Mouse (Mus musculus) stomach, embryonic 14.5 days (tissue): ENCODE data around the gene Acsbg2. TPM values are rescaled to one million over a fixed set of nuclear protein-coding genes. Genes with fewer than 3 reads are reported as not detected.

Experiments used
- ATAC-seq: fragments of 200-750 bp; cut with Nextera tagmentation; 2 replicates; pipeline ENCODE4 v1.8.0; 2017; ENCODE audit warnings: low read depth, moderate TSS enrichment; ENCODE audit not compliant: insufficient number of reproducible peaks, insufficient read depth, low FRiP score
- H3K27ac ChIP-seq: fragments of 300-500 bp; sonication (generic); 2 replicates; pipeline ENCODE4 v1.5.1; 2014; ENCODE audit warnings: mild to moderate bottlenecking, low read length, moderate library complexity, mixed read lengths
- H3K27me3 ChIP-seq: fragments of 300-500 bp; sonication (generic); 2 replicates; pipeline ENCODE4 v1.6.1; 2014; ENCODE audit warnings: low read length, control low read depth, mixed read lengths; ENCODE audit not compliant: control insufficient read depth, insufficient read depth
- H3K36me3 ChIP-seq: fragments of 300-500 bp; sonication (generic); 2 replicates; pipeline ENCODE4 v1.6.1; 2014; ENCODE audit warnings: mild to moderate bottlenecking, control low read depth, low read length, moderate library complexity, mixed read lengths; ENCODE audit not compliant: control insufficient read depth, insufficient read depth
- H3K4me1 ChIP-seq: fragments of 300-500 bp; sonication (generic); 2 replicates; pipeline ENCODE4 v1.6.1; 2014; ENCODE audit warnings: low read length, control low read depth, mixed read lengths; ENCODE audit not compliant: control insufficient read depth, insufficient read depth
- H3K4me2 ChIP-seq: fragments of 300-500 bp; sonication (generic); replicated peaks from 2 replicates; pipeline ENCODE4 v1.6.1; 2014; ENCODE audit warnings: low read depth, low read length, control low read depth
- H3K4me3 ChIP-seq: fragments of 300-500 bp; sonication (generic); 2 replicates; pipeline ENCODE4 v1.5.1; 2014; ENCODE audit warnings: low read depth, low read length, control low read depth
- H3K9ac ChIP-seq: fragments of 300-500 bp; sonication (generic); replicated peaks from 2 replicates; pipeline ENCODE4 v1.6.1; 2014; ENCODE audit warnings: low read depth, mild to moderate bottlenecking, control low read depth, low read length, moderate library complexity, mixed read lengths
- H3K9me3 ChIP-seq: fragments of 300-500 bp; sonication (generic); 2 replicates; pipeline ENCODE4 v1.6.1; 2016; ENCODE audit warnings: low read depth, low read length, control low read depth; ENCODE audit not compliant: control insufficient read depth
- WGBS: fragments of 180-500 bp; shearing (Covaris S2); extraction: QIAGEN DNeasy Blood & Tissue Kit; methylation state at CpG from one replicate; pipeline ENCODE4 v1.1.7; 2014; 5-methylcytosine and 5-hydroxymethylcytosine counted together
- polyA plus RNA-seq: library from polyadenylated mRNA; unstranded; fragments of >200 nt; fragmentation: Nextera tagmentation; extraction: Ambion mirVana; gene quantifications from 2 replicates; pipeline ENCODE4 v1.2.1, GENCODE M21; 2014

Acsbg2 gene
- polyA plus RNA-seq, 1 experiment from 2014 or later: not detected

- H3K4me2 ChIP-seq: peak overlapping the region; percentile 22; the same call in 1 of the 2 replicates
Observed at GRCm38 (mm10) chr17:56883612-56884011, 9.4 kb upstream of the Acsbg2 start.

GRCm38 (mm10) chr17:56877426-56877825 lies 3.2 kb upstream of the Acsbg2 start:
- no peaks in the 10 kb centered on the region for H3K9me3 ChIP-seq
- H3K36me3 ChIP-seq: no peaks in the 10 kb centered on the region
- no peak overlapping the region for H3K4me2 ChIP-seq
- no peak overlapping the region for H3K4me3 ChIP-seq
- H3K27me3 ChIP-seq: no peaks in the 10 kb centered on the region
- H3K27ac ChIP-seq: no peak overlapping the region
- no peaks in the 10 kb centered on the region for H3K4me1 ChIP-seq
- 87% methylated on average over 19 of the region's 19 CpGs for WGBS
- H3K9ac ChIP-seq: no peak overlapping the region
- no peak for ATAC-seq

More at GRCm38 (mm10) chr17:56883612-56884011, 9.4 kb upstream of the Acsbg2 start:
- 41% methylated on average over 17 of the region's 17 CpGs for WGBS
- no peak overlapping the region for H3K9ac ChIP-seq
- H3K9me3 ChIP-seq: peaks cover 4% of the 10 kb centered on the region; the same call in 1 of the 2 replicates
- no peak for ATAC-seq
- no peaks in the 10 kb centered on the region for H3K27me3 ChIP-seq
- H3K36me3 ChIP-seq: no peaks in the 10 kb centered on the region
- H3K4me1 ChIP-seq: no peaks in the 10 kb centered on the region
- H3K4me3 ChIP-seq: no peak overlapping the region
- no peak overlapping the region for H3K27ac ChIP-seq

DNA sequence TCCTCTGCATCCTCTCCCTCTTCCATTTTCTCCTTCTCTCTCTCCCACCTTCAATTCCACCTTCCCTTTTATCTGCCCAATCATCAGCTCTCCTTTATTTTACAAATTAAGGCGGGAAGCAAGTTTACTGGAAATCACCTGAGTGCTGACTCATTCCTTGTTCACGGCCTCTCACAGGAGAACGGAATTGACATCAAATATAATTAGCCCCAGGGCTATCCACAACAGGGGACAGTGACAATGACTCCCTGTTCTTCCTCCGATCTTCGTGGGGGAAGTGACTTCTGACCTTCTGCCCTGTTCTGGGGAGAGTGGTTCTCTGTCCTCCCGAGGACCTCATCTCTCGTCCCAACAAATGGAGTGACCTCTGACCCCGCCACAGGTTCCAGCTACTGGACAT lies 2.7 kb upstream of the Acsbg2 start:
- H3K9ac ChIP-seq: no peak overlapping the region
- H3K9me3 ChIP-seq: no peaks in the 10 kb centered on the region
- no peaks in the 10 kb centered on the region for H3K4me1 ChIP-seq
- H3K4me2 ChIP-seq: no peak overlapping the region
- no peak for ATAC-seq
- H3K36me3 ChIP-seq: no peaks in the 10 kb centered on the region
- H3K27ac ChIP-seq: no peak overlapping the region
- no peaks in the 10 kb centered on the region for H3K27me3 ChIP-seq
- no peak overlapping the region for H3K4me3 ChIP-seq
- 54% methylated on average over 8 of the region's 8 CpGs for WGBS

DNA sequence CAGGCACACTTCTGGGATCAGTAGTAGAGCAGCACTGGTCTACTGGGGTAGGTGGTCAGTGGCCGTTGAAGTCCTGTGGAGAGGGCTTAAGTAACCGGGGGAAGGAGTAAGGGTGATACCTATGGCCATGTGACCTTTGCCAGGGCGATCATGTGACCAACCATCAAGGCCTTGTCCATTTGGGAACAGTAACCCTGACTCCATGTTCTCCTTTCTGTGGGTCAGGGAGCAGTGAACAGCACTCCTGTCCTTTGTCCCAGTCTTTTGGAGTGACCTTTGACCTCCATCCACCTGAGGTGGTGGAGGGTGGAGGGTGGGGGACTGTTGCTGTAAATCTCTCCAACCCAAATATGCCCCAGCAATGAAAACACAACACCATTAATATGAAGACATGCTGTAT lies 2.2 kb upstream of the Acsbg2 start:
- H3K27me3 ChIP-seq: no peaks in the 10 kb centered on the region
- no peaks in the 10 kb centered on the region for H3K36me3 ChIP-seq
- WGBS: 81% methylated on average over 3 of the region's 3 CpGs
- H3K4me2 ChIP-seq: no peak overlapping the region
- no peak overlapping the region for H3K9ac ChIP-seq
- H3K4me3 ChIP-seq: no peak overlapping the region
- no peak overlapping the region for H3K27ac ChIP-seq
- H3K4me1 ChIP-seq: no peaks in the 10 kb centered on the region
- no peaks in the 10 kb centered on the region for H3K9me3 ChIP-seq
- no peak for ATAC-seq

DNA sequence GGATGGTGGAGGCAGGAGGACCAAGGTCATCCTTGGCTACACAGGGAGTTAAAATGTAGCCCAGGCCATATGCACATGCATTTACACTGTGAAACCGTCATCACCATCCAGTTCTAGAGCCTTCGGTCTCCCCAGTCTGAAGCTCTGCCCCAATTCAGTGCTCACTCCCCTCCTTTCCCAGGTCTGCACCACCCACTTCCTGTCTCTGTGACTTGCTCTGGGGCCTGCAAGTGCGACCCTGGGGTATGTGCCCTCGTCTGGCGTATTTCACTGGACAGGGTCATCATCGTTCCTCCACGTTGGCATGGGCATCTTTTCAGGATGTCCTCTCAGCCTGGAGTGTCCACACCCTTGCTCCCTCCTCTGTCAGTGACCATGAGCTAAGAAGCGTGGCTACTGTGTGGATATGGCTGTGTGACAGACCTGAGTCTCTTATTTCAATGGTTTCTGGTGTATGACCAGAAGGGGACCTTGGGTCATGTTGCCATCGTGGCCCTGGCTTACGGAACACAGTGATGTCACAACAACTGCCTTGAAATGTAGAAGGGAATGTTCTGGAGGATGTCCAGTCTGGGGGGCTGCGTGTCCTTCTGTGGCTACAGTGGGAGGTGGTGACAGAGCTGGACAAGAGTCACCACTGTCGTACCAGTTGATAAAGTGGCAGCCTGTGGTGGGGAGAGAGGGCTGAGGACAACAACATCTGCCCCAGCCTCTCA lies 847 bp upstream of the Acsbg2 start, which contains the start of gene 1700061G19Rik:
1700061G19Rik (plus strand) TSS at position 542 of the 716 bp plus-strand sequence.
- H3K36me3 ChIP-seq: no peaks in the 10 kb centered on the region
- H3K9me3 ChIP-seq: no peaks in the 10 kb centered on the region
- H3K4me3 ChIP-seq: no peak within 1 kb of the TSS
- H3K4me1 ChIP-seq: no peaks in the 10 kb centered on the region
- ATAC-seq: no peak
- no peak within 1 kb of the TSS for H3K27ac ChIP-seq
- no peak within 1 kb of the TSS for H3K9ac ChIP-seq
- H3K4me2 ChIP-seq: no peak within 1 kb of the TSS
- H3K27me3 ChIP-seq: no peaks in the 10 kb centered on the region
- 80% methylated on average over 12 of the region's 12 CpGs for WGBS

GRCm38 (mm10) chr17:56872512-56872911 lies 1.7 kb downstream of the Acsbg2 start:
- ATAC-seq: no peak
- Histone ChIP-seq H3K27me3 (no peaks in the 10 kb centered on the region), H3K27ac (no peak overlapping the region), H3K36me3 (no peaks in the 10 kb centered on the region), H3K9me3 (no peaks in the 10 kb centered on the region), H3K4me2 (no peak overlapping the region), H3K4me1 (no peaks in the 10 kb centered on the region), H3K9ac (no peak overlapping the region), H3K4me3 (no peak overlapping the region)
- 74% methylated on average over 7 of the region's 7 CpGs for WGBS

GRCm38 (mm10) chr17:56871767-56872166 lies 2.5 kb downstream of the Acsbg2 start:
- Histone ChIP-seq H3K27me3 (no peaks in the 10 kb centered on the region), H3K4me1 (no peaks in the 10 kb centered on the region), H3K9ac (no peak overlapping the region), H3K9me3 (0 out of 2 replicates have a peak, but pooled peaks cover 7% of the 10 kb centered on the region), H3K27ac (no peak overlapping the region), H3K36me3 (no peaks in the 10 kb centered on the region), H3K4me3 (no peak overlapping the region), H3K4me2 (no peak overlapping the region)
- ATAC-seq: no peak
- WGBS: 63% methylated on average over 8 of the region's 8 CpGs

GRCm38 (mm10) chr17:56870287-56870953 lies 3.8 kb downstream of the Acsbg2 start:
- H3K4me1 ChIP-seq: no peaks in the 10 kb centered on the region
- no peaks in the 10 kb centered on the region for H3K27me3 ChIP-seq
- H3K4me3 ChIP-seq: no peak overlapping the region
- no peak overlapping the region for H3K9ac ChIP-seq
- 0 out of 2 replicates have a peak, but pooled peaks cover 7% of the 10 kb centered on the region for H3K9me3 ChIP-seq
- ATAC-seq: no peak
- 64% methylated on average over 15 of the region's 15 CpGs for whole genome bisulfite sequencing
- no peaks in the 10 kb centered on the region for H3K36me3 ChIP-seq
- H3K27ac ChIP-seq: no peak overlapping the region
- H3K4me2 ChIP-seq: no peak overlapping the region
